Mouse (Mus musculus) T-helper 2 cell (primary cell): ENCODE data around the gene Cabp4.

ENCODE experiments used
- in situ Hi-C: fragments of 300-600 bp; cut with MboI, MseI; formaldehyde crosslinking; loops from one replicate; pipeline ENCODE4 v1.15.1; 2025; ENCODE audit warnings: high pct_unique_total_duplicates

Cabp4 gene

DNA sequence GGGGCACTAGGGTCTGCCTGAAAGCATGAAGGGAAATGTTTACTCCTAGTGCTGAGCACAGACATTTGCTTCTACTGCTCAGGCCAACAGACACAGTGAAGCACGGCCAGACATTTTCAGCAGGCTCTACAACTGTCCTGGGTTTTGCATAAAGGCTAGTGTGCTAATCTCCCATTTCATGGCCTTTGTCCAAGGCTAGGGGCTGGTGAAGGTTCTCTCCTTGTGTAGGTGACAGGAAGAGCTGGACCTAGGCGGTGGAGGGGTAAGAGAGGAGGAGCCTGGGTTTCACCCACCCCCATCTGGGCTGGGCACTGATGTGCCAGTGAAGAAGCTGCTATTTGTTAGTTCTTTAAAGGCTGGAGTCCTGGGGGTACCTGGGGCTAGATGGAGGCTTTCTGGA is 20.9 kb upstream of the Cabp4 start:
- in situ Hi-C loops = loop anchor here (5.0 kb wide), 1 partner anchor 52 kb away; no protein-coding TSS in a partner anchor

DNA sequence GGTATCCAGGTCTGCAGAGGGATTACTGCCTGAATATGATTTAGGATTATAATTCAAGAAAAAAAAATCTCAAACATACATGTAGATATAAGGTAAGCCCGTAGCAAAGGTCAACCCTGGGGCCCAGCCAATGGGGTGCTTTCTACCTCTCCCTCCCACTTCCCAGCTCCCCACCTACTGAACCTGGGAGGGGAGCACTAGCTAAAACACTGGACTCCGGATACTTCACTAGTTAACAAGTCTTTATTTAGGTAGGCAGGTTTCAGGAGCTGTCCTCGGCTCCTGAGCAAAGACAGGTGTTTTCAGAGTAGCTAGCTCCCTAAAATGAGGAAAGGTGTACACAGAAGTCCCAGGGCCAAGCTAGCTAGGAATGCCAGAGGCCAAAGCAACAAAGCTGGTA is 20.3 kb upstream of the Cabp4 start:
- in situ Hi-C loops = loop anchor here (5.0 kb wide), 1 partner anchor 52 kb away; no protein-coding TSS in a partner anchor

DNA sequence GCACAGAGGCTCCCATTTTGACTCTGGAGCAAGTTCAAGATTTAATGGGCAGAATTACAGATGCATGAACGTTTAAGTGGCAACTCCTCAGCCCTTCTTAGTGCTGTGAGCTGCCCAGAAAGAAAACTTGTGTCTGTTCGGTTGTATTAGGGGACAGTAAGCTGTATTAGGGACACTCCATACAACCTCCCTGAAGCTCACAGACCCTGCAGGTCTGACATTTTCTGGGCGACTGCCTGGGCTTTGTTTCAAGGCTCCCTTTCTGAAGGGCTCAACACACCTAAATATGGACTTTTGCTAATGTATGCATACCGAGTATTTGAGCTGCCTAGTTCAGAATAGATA is 19.7 kb upstream of the Cabp4 start:
- in situ Hi-C loops = loop anchor here (5.0 kb wide), 1 partner anchor 51 kb away; no protein-coding TSS in a partner anchor

DNA sequence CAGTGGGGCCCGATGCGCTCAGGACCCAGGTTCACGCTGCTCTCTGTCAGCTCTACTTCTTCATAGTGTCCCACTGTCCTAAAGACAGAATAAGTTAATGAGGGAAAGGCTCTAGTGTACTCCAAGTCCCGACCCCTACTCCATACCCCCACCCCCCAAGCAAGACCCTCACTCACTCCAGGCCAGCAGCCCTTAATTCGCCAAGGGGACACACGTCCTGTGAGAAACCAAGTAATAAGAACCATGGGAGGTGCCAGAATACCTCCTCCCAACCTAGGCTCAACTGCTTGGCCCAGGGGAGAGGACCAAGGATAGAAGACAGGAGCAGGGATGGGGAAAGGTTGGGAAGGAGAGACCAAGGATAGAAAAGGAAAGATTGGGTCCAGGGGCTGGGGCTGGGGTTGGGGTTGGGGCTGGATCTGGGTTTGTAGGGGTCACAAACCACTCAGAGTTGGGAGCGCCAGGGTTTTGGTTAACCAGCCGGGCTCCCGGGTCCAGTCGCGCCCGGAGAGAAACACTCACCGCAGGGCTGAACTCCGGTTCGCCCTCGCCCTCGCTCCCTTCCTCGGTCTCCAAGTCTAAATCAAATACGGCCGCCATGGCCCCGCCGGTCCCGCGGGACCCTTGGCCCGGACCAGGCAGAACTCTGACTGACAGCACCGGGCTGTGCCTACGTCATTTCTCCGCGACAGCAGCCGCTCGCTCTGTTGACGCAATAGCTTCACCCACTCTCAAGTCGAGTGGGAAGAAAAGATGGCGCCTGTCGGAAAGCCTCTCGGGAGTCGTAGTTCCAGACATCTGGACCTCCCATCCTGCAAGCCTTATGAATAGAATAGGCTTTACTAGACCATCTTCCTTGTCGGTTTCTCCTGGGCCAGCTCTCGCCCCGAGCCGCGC is 19.1 kb upstream of the Cabp4 start, which contains the start of gene Rps6kb2:
Gene Rps6kb2 (minus strand): TSS at position 709 of the 897 bp plus-strand sequence.
- in situ Hi-C loops = loop anchor here (5.0 kb wide), 1 partner anchor 51 kb away; no protein-coding TSS in a partner anchor

DNA sequence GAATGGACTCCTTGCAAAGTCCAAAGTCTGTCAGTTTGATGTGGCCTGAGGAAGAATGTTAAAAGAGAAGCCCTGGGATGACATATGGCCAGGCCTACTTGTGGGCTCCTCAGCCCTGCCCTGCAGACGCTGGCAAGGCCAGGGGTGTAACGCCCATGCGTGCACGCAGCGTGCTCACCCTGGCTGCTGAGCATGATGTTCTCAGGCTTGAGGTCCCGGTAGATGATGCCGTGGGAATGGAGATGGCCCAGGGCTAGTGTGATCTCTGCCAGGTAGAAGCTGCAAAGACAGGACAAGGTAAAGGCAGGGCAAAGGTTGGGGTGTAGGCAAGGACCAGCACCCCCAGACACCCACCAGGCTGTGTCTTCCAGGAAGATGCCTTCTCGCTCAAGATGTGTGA is 15.2 kb upstream of the Cabp4 start:
- in situ Hi-C loops = no loop called here

DNA sequence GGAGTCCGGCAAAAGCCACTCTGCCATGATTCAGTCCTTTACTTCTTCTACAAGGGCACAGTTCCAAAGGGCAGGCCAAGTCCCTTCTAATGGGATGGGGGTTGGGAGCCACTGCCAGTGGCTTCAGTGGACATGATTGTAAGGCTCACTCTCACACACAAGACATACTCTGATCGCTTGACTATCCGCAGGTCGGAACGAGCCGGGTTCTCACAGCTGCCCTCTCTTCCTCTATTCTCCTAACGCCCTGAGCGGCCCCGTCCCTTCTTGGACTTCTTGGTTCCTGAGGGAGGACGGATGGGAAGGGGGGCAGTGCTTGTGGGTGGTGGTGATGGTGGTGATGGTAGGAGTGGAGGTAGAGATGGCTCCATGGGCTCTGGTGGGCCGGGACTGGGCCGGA is 12.9 kb upstream of the Cabp4 start:
- in situ Hi-C loops = no loop called here

DNA sequence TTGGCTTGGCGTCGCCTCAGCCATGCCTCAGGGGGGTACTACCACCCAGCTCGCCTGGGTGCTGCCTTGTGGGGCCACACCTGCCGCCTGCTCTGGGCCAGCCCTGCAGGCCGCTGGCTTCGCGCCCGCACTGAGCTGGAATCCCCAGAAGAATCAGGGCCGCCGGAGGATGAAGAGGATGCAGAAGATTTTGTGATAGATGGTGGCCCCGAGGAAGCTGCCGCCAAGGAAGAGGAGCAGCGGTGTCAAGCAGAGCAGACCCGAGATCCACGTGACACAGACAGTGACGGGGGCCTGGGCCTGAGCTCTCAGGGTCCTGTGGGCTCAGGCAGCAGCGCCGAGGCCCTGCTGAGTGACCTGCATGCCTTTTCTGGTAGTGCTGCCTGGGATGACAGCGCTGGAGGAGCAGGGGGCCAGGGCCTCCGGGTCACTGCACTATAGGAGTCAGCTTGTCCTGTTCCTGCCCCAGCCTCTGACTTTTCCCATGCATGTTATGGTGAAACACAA is 12.3 kb upstream of the Cabp4 start:
- in situ Hi-C loops = no loop called here

DNA sequence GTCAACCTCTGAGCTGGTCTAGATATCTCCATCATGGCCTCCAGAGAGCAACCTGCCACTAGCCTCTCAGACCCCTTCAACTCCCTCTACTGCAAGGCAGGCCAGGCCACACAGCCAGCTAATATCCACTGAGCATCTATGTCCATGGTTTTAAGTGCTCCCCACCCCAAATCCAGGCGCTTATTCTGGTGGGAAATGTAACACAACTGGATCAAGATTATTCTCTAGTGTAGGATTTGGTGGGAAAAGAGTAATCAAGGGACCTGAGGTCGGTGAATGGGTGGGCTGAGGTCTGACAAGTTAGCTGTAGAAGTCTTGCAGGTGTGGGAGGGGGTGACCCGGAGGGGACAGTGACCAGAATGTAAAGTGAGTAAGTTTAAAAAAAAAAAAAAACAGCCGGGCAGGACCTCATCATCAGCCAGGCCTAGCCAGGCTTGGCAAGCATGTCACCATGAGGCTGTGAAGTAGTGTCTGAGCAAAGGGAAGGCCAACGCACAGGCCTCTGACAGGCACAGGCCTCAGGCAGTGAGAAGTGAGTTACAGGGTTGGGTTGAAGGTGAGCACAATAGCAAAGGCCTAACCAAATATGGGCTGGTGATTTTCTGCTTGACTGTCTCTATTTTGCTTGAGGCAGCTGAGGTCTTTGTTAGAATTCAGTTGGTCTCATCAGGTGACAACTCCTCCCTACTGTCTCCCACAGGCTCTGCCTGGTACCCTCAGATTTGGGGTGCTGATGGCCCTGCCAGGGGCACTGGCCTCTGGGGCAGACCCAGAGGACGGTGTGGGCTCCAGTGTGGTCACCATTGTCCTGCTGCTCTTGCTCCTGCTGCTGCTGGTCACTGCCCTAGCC is 11.6 kb upstream of the Cabp4 start:
- in situ Hi-C loops = no loop called here

DNA sequence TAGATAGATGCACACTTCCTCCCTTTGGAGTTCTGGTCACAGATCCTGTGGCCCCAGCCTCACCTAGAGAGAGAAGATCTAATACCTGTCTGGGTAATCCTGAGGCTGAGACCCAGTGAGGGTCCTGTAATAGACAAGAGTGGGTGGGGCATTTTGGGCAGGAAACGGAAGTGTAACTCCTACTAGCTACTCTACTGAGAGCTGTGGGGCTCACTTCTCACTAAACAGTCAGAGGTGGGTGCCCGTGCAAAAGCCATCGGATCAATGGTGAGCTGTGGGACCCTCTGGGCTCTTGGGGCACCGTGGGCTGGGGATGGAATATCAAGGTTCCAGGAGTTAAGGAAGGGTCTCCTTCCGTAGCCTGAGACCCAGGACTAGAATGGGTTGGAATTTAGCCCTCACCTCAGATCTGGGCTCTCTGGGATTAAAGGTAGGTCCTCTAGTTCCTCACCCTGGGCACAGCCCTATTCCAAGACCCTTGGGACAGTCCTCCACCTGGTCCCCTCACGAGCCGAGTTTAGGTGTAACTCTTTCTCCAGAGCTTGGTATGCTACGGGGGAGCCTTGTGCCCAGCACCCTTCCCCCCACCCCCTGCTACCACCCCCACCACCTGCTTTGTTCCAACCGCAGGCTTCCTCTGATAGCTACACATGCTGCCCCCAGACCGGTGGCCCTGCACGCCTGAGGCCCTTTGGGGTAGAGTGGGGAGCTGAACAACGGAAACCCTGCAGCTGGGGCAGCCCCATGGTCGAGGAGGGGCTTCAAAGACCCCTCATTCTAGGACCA is 10.8 kb upstream of the Cabp4 start:
- in situ Hi-C loops = no loop called here

DNA sequence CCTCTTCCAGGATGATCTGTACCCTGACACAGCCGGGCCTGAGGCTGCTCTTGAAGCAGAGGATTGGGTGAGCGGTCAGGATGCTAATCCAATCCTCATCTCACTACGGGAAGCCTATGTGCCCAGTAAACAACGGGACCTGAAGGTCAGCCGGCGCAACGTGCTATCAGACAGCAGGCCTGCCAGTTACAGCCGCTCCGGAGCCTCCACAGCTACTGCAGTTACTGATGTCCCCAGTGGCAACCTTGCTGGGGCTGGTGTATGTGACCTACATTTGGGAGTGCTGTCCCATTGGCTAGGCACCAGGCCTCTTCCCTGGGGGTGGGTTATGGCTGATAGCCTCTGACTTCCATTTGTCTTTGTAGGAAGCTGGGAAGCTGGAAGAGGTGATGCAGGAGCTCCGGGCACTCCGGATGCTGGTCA is 9.4 kb upstream of the Cabp4 start, which contains the start of gene Ptprcap:
Gene Ptprcap (plus strand): TSS at position 373 of the 423 bp plus-strand sequence.
- in situ Hi-C loops = no loop called here

DNA sequence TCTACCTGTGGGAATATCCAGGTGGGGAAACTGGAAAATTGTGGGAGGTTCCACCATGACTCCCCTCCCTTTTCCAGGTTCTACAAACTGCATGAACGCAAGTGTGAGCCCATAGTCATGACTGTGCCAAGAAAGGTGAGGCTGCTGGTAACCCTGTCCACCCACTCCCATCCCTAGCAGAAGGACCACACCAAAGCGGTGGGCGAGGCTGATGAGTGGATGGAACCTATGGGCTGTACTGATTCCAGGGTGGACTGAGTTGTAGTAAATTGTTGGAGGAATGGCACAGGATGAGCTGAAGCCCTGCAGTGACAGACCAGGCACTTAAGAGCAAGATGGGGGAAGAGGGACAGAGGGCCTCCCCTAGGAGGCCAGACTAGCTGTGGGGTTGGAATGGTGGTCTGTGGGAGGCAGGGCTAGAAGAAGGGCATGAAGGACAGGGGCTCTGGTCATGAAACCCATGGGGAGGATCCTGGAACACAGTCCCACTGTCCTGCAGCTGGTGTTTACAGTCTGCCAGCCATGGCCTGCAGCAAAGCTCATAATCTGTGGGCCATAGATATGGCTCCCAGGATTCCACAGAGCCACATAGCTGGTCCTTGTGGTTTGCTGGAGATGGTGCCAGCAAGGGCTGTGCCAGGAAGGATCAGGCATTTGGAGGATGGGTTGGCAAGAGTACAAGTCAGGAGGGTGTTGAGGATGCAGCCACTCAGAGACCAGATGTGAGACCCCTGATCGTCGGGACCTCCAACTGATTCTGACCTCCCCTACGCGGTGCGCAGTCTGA is 8.8 kb upstream of the Cabp4 start:
- in situ Hi-C loops = no loop called here

DNA sequence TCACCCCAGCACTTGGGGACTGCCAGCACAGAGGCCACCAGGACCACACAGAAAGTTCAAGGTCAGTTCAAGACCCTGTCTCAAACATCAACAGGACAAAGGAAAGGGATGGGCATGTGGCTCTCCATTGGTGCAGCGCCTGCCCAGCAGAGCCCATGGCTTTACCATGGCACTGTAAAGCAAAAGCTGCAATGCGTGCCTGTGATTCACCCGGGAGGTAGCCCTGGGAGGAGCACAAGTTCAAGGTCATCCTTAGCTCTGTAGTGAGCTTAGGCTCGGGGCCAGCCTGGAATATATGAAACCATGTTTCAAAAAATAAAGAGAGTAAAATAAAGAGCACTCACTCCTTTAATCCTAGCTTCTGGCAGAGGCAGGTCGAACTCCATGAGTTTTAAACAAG is 8.1 kb upstream of the Cabp4 start:
- in situ Hi-C loops = no loop called here

DNA sequence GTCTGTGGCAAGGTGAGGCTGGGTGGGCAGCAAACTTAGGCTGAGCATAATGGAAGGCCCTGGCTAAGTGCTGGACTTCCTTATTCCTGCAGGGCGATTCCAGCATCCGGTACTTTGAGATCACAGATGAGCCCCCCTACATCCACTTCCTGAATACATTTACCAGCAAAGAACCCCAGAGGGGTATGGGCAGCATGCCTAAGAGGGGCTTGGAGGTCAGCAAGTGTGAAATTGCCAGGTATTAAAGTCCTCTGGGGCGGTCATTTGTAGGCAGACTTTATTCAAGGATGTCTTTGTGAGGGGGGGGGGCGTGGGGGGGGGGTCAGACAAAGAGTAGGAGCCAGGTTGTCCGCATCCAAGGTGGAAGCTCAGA is 7.6 kb upstream of the Cabp4 start:
- in situ Hi-C loops = no loop called here

DNA sequence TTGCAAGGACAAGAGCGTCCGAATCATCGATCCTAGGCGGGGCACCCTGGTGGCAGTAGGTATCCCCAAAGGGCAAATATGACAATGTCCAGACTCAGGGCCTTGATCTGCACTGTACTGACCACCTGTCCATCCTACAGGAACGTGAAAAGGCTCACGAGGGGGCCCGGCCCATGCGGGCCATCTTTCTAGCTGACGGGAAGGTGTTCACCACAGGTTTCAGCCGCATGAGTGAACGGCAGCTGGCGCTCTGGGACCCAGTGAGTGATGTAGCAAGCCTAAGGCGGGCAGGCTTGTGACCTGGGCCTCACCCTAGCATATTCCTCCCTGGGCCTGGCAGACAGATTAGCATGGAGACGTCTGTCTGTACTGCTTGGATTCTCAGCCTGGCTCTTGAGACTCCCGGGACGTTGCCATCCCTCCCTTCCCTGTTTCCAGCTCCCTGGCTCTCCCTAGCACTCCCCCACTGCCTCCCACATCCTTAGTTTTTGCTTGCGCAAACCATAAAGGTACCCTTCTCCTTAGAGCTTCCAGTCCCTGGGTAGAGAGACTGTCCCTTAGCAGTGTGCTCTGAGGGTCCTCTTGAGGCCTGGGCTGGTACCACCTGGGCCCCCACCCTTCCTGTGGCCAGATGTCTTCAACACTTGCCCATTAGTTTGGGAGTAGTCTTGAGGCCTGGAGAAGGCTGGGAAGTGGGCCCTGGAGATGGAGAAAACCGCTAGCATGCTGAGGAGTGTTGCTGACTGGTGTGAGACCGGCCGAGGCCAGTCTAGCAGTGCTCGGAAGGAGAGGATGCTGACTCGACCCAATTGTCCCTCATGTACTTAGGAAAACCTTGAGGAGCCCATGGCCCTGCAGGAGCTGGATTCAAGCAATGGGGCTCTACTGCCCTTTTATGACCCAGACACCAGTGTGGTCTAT is 7.0 kb upstream of the Cabp4 start:
- in situ Hi-C loops = no loop called here

DNA sequence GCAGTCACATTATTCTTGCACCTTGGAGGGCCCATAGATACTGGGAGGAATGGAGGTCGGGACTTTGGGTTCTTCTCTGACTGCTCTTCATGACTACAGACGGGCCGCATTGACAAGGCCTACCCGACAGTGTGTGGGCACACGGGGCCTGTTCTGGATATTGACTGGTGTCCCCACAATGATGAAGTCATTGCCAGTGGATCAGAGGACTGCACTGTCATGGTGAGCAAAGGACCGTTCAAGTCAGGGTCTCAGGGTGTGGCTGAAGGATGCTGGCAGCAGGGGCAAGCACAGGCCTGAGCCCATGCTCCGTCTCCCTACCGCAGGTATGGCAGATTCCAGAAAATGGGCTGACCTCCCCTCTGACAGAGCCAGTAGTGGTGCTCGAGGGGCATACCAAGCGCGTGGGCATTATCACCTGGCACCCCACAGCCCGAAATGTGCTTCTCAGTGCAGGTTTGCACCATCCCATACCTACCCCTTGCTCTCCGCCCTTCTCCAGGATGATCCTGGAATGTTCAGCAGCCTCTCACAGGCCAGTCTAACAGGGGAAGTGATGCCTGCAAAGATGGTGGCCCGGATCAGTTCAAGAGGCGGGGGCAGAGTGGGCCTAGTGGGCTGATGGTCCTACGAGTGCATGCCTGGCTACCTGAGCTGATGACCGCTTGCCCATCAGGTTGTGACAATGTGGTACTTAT is 6.1 kb upstream of the Cabp4 start:
- in situ Hi-C loops = no loop called here

DNA sequence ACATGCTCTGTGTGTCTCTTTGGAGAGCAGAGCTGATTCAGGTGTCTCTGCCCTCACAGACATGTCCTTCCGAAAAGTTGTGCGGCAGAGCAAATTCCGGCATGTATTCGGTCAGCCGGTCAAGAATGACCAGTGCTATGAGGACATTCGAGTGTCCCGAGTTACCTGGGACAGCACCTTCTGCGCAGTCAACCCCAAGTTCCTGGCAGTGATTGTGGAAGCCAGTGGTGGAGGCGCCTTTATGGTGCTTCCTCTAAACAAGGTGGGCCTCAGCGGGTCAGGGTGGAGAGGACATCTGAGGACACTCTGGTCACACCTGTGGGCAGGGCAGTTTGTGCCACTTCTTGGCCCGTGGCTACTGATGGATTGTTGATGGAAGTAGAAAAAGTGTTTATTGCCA is 5.5 kb upstream of the Cabp4 start:
- in situ Hi-C loops = no loop called here

DNA sequence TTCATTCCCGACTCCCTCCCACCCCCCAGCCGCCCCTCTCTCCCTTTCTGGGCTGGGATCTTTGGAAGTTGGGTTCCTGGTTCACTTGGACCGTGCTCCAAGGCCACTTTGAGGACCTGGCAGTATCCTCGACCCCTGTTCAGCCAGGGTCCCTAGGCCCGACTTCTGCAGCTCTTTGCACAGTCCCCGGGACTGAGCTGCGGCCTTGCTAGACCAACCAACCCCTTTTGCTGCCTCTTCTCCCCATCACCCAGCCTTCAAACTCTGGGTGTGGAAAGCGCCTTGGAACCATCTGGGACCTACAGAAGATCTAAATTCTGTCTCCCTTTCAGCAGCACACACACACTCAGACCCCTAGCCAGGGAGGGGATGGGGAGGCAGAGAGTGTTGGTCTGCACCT is 5.0 kb upstream of the Cabp4 start:
- in situ Hi-C loops = no loop called here

DNA sequence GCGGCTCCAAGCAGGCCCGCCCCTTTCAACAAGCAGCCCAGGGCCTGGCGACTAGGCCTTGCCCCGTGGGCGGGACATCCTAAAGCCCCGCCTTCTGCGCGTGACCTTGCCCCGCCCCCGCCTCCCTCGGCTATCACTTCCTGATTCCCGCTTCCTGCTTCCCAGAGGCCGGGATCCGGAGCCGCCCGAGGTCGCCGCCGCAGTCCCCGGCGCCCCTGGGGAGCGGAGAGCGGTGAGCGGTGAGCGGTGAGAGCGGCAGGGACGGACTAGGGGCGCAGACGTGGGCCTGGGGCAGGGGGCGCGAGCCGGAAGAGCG is 4.6 kb upstream of the Cabp4 start, which contains the start of gene Coro1b:
Gene Coro1b (plus strand): TSS at position 129 of the 316 bp plus-strand sequence.
- in situ Hi-C loops = no loop called here
